Mouse (Mus musculus): ENCODE measurements around the gene Jmjd8.

Gene Jmjd8

DNA sequence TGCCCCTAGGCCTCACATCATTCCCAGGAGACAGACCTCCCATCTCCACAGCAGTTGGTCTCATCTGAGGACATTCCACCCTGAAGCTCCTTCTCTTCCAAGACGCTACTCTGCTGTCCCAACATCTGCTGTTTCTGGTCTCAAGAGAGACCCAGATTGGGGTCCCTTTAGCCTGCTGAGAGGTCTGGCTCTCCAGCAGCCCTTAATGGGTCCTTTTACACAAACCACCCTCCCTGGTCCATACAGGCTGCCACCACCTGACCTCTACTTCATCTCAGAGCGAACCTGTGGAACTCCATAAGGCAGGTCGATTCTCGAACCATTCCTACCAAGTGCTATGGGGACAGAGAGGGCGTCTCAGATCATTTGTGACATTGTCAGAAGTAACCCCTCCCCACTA is 20.6 kb upstream of the Jmjd8 start:
- DNase-seq (ENCODE audit: low spot score in 2 of 2), result no peak

DNA sequence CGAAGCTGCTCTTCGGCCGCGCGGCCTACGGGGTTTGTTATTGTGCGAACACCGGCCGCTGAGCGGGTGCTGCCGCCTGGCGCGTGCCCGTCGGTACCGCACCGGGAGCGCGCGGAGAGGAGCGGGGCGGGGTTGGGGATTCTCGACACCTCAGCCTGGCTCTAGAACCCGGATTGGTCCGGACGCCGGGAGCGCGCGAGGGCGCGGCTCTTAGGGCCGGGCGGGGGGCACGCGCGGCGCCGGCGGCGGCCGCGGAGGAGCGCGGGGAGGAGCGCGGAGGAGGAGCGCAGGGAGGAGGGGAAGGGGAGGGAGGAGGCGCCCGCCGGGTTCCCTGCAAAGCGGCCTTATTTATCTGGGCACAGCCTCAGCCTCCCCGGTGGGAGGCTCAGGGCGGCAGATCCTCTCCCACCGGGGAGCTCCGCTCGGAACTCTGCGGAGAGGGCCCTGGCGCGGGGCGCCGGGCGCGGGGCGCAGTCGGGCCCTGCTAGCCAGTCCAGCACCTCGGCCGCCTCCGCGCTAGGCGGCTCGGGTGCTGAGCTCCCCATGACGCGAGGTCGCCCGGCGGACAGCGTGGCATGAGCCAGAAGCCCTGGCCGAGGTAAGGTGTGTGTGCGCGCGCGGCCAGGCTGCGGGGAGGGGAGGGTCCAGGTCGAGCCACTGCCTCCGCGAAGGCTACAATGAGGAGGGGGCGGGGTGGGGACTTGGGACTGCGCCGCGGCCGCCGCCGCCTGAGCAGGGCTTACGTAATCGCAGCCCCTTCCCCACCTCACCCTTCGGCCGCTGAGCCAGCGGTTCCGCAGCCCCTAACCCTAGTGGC is 19.7 kb upstream of the Jmjd8 start, which contains the start of gene Fbxl16:
Fbxl16 (plus strand) TSS at position 297 of the 817 bp plus-strand sequence.
- peak; percentile 77 to 82 for DNase-seq (ENCODE audit: low spot score in 2 of 2)

DNA sequence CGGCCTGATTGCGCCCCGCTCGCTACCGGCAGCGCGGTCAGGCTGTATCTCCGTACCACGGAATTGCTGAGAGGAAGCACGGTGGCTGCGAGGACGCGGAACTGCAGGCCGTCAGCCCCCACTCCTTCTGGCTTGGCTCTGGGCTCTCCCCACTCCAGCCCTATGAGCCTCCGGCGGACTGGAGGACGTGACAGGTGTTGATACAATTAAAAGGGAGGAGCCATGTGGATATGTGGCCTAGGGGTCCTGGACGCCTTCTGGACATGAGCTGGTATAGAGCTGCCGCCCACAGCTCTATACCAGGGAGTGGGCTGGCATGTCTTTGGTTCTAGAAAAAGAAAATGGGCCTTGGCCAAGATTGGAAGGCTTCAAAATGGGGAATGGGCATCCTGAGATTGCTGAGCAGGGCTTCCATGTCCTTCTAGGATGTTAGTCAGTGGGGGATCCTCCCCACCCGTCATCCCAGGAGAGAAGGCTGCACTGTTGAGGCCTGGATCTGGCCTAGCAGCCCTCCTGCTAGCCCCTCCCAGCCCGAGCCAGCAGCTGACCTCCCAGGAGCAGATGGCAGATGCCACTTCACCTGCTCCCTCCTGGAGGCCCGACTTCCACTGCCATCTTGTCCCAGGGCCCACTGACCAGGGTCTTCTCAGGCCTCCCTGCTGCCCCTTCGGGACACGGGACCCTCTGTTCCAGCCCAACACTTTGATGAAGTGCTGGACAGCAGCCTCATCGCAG is 18.9 kb upstream of the Jmjd8 start:
- DNase-seq (ENCODE audit: low spot score in 2 of 2), result no peak

DNA sequence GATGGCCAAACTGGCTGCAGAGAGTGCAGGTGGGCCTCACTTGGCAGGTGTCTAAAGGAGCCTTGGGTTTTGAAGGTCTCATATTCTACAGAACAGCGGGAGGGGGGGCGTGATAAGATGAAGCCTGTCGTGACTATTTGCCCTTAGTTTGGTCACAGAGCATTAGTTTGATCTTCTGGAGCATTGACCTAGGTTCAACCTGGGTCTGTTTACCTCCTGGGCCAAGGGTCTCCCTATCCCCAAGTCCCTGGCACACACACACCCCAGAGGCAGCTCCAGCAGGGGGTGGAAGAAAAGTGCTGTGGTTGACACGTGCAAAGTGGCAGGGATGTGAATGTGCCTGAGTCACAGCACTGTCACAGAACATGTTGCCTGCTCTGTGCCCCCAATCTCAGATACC is 17.8 kb upstream of the Jmjd8 start:
- DNase-seq (ENCODE audit: low spot score in 2 of 2), result no peak

DNA sequence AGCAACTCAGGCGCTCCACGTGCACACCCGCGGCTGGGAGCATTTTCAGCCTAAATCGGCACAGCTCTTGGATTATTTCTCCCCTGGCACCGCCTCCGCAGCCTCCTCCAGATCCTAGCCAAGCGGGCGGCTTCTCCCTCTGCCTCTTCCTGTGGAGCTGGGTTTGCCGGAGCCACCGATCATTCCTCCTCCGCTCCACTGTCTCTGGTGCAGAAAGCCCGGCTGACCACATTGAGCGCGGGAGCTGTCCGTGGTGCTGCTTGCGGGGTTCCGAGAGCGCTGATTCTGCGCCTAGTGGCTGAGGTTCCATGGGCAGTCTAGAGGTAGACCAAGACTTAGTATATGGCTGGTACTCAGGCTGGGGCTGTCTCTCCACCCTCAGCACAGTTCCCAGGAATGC is 15.2 kb upstream of the Jmjd8 start:
- DNase-seq (ENCODE audit: low spot score in 2 of 2), result peak; percentile 65 to 74

DNA sequence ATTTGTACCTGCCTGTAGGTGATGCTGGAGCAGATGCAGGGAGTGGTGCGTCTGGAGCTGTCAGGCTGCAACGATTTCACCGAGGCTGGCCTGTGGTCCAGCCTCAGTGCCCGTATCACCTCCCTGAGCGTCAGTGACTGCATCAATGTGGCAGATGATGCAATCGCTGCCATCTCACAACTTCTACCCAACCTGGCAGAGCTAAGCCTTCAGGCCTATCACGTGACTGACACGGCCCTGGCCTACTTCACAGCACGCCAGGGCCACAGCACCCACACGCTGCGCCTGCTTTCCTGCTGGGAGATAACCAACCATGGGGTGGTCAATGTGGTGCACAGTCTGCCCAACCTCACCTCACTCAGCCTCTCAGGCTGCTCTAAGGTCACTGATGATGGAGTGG is 11.0 kb upstream of the Jmjd8 start:
- no peak for DNase-seq (ENCODE audit: low spot score in 2 of 2)

DNA sequence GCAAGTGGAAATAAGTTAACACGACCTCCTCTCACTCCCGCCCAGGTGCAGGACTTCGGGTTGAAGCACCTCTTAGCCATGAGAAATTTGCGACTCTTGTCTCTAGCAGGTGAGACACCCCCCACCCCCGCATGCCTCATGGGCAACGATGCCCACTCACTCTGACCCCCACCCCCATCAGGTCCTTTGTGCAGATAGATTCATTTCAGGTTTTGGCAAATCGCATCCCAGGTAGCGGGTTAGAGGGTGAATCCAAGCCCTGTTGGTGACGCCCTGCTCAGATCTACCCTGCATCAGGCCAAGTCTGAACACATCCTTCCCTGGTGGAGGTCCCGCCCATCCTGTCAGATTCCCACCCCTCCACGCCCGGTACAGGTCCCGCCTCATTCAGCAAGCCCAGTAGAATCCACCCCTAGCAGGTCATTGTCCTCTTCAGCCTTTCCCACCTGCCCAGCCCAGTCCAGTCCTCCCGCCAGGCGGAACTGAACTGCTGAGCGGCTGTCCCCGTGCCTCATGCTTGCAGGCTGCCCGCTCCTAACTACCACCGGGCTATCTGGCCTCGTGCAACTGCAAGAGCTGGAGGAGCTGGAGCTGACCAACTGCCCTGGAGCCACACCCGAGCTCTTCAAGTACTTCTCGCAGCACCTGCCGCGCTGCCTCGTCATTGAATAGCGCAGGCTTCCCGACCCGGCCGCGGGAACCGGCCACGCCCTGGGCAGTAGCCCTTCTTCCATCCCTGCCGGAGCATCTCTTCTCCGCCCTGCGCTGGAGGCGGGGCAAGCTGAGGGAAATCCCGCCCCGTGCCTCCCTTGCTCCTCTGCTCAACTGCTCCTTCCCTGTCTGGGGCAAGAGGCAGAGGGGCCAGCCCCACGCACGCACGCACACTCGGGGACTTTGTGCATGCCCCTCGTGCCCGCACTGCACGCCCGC is 9.6 kb upstream of the Jmjd8 start:
- no peak for DNase-seq (ENCODE audit: low spot score in 2 of 2)

DNA sequence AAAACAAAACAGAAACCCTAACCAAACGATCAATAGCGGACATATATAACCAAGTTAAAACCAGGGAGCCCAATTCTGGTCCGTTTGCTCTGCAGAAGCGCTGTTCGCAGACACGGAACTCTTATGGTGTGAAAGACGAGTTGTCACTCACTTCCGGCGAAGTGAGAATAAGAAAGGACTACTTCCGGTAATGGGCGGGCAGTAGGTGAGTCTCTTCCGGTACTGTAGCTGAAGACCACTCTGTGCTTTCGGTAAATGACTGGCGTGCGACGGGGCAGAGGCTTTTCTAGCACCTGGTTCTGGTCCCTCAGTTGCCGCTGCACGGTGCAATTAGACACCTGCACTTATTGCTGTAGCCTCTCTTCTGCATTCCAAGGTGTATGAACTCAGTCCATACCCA is 5.2 kb upstream of the Jmjd8 start, which contains the start of gene Wdr24:
Wdr24 (plus strand) TSS at position 176 of the 400 bp plus-strand sequence.
- DNase-seq (ENCODE audit: low spot score in 2 of 2), result peak in 1 of 2 experiments; percentile 68

DNA sequence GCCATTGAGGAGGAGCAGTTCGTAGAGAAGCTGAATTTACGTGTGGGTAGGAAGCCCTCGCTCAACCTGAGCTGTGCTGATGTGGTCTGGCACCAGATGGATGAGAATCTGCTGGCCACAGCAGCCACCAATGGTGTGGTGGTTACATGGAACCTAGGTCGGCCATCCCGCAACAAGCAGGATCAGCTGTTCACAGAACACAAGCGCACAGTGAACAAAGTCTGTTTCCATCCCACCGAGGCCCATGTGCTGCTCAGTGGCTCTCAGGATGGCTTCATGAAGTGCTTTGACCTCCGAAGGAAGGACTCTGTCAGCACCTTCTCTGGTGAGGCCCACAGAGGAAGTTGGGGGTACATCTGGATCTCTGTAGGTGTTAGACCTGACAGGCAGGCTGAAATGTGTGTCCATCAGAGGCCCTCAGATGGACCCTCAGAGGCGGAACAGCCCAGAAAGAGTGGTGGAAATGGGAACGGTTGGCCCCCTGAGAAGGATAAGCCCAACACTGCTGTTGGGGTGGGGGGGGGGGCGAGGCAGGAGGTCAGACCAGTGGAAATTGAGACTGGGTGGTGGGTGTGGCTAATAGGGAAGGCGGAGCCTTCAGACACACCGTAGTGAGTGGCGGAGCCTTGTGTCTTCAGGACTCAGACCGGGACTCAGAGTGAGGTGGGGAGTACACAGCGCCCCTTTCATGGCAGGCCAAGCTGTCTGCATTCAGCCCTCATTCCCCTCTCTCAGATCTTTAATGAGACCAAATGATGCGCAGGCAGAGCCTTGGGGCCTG is 4.1 kb upstream of the Jmjd8 start:
- DNase-seq (ENCODE audit: low spot score in 2 of 2), result no peak

DNA sequence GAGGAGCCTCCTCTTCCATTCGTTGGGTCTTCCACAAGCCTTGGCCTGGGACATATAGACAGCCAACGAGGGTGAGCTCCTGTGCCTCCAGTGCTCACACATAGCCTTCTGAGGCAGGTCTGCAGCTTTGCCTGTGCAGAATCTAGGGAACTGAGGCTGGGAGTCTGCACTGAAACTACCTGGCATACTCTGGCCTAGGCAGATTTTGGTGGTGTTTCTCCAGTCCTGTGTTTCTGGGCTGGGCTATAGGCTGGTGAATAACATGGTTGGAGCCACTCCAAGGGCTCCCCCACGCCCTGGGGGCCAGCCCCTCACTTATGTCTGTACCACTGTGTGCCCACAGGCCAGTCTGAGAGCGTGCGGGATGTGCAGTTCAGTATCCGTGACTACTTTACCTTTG is 3.4 kb upstream of the Jmjd8 start:
- no peak for DNase-seq (ENCODE audit: low spot score in 2 of 2)

DNA sequence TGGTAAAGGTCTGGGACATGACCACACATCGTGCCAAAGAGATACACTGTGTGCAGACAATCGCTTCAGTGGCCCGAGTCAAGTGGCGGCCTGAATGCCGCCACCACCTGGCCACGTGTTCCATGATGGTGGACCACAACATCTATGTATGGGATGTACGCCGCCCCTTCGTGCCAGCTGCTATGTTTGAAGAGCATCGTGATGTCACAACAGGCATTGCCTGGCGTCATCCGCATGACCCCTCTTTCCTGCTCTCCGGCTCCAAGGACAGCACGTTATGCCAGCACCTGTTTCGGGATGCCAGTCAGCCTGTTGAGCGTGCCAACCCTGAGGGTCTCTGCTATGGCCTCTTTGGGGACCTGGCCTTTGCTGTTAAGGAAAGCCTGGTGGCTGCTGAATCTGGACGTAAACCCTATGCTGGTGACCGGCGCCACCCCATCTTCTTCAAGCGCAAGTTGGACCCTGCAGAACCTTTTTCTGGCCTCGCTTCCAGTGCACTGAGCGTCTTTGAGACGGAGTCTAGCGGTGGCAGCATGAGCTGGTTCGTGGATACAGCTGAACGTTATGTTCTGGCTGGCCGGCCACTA is 2.6 kb upstream of the Jmjd8 start:
- no peak for DNase-seq (ENCODE audit: low spot score in 2 of 2)

DNA sequence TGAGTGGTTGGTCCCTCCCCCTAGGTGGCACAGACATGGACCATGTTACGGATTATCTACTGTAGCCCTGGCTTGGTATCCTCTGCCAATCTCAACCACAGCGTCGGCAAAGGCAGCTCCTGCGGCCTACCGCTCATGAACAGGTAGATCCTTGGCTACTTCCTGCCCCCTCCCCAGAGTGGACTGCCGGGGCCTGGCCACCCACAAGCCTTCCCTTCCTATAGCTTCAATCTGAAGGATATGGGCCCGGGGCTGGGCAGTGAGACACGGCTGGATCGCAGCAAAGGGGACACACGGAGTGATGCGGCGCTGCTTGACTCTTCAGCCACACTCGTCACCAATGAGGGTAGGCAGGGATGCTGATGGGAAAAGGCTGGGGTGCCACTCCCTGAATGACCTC is 1.7 kb upstream of the Jmjd8 start:
- DNase-seq (ENCODE audit: low spot score in 2 of 2), result no peak

DNA sequence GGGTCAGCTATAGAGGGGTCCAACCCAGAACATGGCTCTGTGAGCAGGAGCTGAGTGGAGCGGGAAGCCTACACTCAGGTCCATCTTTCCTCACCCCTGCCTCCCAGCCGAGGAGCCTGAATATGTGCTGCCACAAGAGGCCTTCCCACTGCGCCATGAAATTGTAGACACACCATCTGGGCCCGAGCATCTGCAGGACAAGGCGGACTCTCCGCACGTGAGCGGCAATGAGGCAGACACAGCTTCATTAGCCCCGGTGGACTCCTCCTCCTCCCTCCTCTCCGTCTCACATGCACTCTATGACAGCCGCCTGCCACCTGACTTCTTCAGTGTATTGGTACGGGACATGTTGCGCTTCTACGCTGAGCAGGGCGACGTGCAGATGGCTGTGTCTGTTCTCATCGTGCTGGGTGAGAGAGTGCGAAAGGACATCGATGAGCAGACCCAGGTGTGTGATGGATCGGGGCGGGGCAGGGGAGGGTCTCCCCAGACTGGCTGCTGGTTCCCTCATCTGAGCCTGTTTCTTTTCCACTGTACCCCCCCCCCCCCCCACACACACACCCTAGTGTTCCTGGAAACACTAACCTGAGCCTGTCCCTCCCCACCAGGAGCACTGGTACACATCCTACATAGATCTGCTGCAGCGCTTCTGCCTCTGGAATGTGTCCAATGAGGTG is 983 bp upstream of the Jmjd8 start:
- no peak for DNase-seq (ENCODE audit: low spot score in 2 of 2)

DNA sequence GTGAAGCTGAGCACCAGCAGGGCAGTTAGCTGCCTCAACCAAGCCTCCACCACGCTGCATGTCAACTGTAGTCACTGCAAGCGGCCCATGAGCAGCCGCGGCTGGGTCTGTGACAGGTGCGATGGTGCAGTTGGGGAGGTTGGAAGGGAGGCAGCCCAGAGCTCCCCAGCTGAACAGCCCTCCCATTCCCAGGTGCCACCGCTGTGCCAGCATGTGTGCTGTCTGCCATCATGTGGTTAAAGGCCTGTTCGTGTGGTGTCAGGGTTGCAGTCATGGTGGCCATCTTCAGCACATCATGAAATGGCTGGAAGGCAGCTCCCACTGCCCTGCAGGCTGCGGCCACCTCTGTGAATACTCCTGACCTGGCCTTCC is 458 bp upstream of the Jmjd8 start:
- DNase-seq (ENCODE audit: low spot score in 2 of 2), result no peak

DNA sequence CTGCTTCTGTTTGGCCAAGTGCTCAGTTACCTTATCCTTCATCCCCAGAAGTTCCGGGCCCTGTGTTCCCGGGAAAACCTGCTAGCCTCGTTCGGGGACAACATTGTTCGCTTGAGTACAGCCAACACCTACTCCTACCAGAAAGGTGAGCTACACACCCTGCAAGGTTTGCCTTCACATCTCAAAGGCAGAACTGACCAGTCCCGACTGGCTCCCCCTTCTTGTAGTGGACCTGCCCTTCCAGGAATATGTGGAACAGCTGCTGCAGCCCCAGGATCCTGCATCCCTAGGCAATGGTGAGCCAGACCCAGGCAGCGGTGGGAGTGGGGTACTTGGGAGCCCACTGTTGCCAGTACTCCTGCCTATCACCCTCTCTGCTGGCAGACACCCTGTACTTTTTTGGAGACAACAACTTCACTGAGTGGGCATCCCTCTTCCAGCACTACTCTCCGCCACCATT is 921 bp downstream of the Jmjd8 start:
- no peak for DNase-seq (ENCODE audit: low spot score in 2 of 2)

DNA sequence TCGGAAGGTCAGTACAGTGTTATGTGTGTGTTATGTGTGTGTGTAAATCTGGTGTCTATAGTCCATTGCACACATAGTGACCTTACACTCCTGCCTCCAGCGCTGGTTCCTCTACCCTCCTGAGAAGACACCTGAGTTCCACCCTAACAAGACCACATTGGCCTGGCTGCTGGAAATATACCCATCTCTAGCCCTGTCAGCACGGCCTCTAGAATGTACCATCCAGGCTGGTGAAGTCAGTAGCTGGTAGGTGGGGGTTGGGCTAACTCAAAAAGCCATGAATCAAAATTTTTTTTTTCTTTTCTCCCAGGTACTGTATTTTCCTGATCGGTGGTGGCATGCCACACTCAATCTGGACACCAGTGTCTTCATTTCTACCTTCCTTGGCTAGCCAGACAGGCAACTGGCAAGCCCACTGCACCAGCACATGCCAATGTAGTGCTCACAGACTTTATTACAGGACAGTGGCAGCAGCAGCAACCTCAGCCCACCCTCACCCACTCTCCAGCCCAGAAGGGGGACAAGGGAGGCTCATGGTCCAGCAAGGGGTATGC is 1.6 kb downstream of the Jmjd8 start:
- no peak for DNase-seq (ENCODE audit: low spot score in 2 of 2)

DNA sequence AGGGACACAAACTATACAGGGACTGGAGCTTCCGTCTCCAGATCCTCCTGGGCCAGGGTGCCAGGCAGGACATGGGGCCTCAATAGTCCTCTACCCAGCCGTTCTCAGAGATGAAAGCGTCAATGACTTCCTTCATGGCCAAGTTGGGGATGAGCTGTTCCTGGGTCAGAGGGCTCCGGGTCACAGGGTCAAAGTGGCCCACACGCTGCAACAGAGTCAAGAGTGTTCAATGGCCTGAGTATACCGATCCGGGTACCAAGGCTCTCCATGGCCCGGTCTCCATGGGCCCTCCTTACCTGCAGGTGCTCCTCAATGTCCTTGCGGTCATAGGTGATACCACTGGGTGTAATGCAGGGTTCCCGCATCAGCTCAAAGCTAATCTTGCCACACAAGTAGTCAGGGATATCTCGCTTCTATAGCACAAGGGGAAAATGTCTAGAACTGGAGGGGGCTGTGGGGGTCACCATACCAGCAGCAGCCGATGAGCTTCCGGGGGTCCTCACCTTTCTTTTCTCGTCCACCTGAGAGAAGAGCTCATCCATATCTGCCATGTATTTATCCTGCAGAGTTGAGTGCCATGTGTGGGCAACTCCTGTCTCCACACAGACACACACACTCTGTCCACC is 2.3 kb downstream of the Jmjd8 start:
- DNase-seq (ENCODE audit: low spot score in 2 of 2), result no peak

DNA sequence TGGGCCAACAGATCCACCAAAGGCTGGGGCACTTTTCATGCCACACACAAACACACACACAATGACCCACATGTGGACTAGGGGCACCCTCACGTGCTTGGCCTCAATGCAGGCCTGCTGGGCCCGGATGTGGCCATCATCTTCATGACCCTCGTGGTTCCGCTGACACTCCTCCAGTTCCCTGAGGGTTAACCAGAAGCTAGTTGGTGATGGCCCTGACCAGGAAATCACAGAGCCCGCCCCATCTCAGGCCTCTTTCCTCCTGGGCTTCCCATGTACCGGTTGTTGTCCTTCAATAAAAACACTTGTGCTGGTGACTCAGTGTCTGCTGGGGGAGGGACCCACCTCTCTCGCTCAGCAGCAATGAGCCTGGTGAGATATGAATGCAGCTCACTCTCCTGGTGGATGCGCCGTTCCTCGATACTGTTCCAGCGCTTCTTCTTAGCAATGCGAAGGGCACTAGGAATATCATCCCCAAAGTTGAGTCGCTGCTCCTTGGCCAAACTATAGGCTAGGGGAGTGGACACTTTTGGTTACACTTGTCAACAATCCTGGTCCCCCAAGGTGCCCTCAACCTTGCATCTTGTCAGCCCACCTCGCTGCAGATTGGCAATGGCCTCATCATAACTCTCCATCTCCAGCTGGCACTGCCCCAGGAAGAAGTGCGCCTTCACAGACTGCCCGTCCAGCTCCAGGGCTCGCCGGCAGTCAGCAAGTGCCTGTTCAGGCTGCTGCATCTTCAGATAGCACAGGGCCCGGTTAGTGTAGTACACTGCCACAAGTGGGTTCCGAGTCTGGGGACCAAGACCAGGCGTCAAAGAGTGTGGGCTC is 3.0 kb downstream of the Jmjd8 start:
- no peak for DNase-seq (ENCODE audit: low spot score in 2 of 2)

Data from frontal cortex, postnatal 25 days (tissue).